Mouse (Mus musculus) stomach, embryonic 16.5 days (tissue): ENCODE data around the gene Auts2. TPM values are rescaled to one million over a fixed set of nuclear protein-coding genes. Genes with fewer than 3 reads are reported as not detected.
A peak's percentile ranks its signal among the peaks of the same experiment; 100 is the strongest.

Source experiments
- ATAC-seq: fragments of 200-750 bp; cut with Nextera tagmentation; 2 replicates; pipeline ENCODE4 v1.8.0; 2017; ENCODE audit warnings: moderate number of reproducible peaks, moderate TSS enrichment; ENCODE audit not compliant: insufficient read depth, low FRiP score
- H3K27ac ChIP-seq: fragments of 300-500 bp; sonication (generic); 2 replicates; pipeline ENCODE4 v1.5.1; 2014; ENCODE audit warnings: low read length
- H3K27me3 ChIP-seq: fragments of 300-500 bp; sonication (generic); 2 replicates; pipeline ENCODE4 v1.6.1; 2014; ENCODE audit warnings: low read length, control low read depth, mixed read lengths; ENCODE audit not compliant: control insufficient read depth, insufficient read depth
- H3K36me3 ChIP-seq: fragments of 300-500 bp; sonication (generic); 2 replicates; pipeline ENCODE4 v1.6.1; 2014; ENCODE audit warnings: low read length; ENCODE audit not compliant: control insufficient read depth, insufficient read depth
- H3K4me1 ChIP-seq: fragments of 300-500 bp; sonication (generic); 2 replicates; pipeline ENCODE4 v1.6.1; 2014; ENCODE audit warnings: low read length, control low read depth, mixed read lengths; ENCODE audit not compliant: control insufficient read depth, insufficient read depth
- H3K4me2 ChIP-seq: fragments of 300-500 bp; sonication (generic); 2 replicates; pipeline ENCODE4 v1.6.1; 2014; ENCODE audit warnings: low read depth, low read length, mixed read lengths
- H3K4me3 ChIP-seq: fragments of 300-500 bp; sonication (generic); replicated peaks from 2 replicates; pipeline ENCODE4 v1.5.1; 2014; ENCODE audit warnings: mild to moderate bottlenecking, low read length
- H3K9ac ChIP-seq: fragments of 300-500 bp; sonication (generic); 2 replicates; pipeline ENCODE4 v1.6.1; 2014; ENCODE audit warnings: low read length
- H3K9me3 ChIP-seq: fragments of 300-500 bp; sonication (generic); replicated peaks from 2 replicates; pipeline ENCODE4 v1.6.1; 2016; ENCODE audit warnings: low read length, control low read depth; ENCODE audit not compliant: control insufficient read depth
- WGBS: fragments of 180-500 bp; shearing (Covaris S2); extraction: QIAGEN DNeasy Blood & Tissue Kit; methylation state at CpG from one replicate; pipeline ENCODE4 v1.1.7; 2014; 5-methylcytosine and 5-hydroxymethylcytosine counted together
- polyA plus RNA-seq: library from polyadenylated mRNA; unstranded; fragments of >200 nt; fragmentation: Nextera tagmentation; extraction: Ambion mirVana; gene quantifications from 2 replicates; pipeline ENCODE4 v1.2.1, GENCODE M21; 2015

Gene Auts2
- polyA plus RNA-seq, 1 experiment from 2014 or later: 20.1 TPM

DNA sequence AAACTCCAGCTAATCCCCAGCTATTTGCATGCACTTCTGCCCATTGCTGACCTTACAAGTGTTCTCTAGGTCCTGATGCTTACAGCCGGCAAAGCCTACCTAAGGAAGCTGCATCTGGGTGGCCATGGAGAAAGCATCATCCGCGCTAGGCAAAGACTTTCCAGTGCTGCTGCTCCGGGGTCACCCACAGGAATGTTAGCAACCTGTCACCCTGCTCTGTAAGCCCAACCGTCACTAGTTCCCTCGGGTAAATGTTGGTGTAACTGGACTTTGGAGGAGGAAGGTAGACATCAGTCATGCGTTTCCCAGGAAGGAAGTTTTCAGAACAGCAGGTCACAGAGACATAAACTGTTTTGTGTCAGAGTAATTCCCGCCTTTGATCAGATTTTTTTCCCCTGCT lies 287.6 kb downstream of the Auts2 start:
- Histone ChIP-seq H3K4me3 (no peak overlapping the region), H3K4me2 (no peak overlapping the region), H3K27ac (no peak overlapping the region), H3K9me3 (no peaks in the 10 kb centered on the region), H3K36me3 (no peaks in the 10 kb centered on the region), H3K9ac (no peak overlapping the region), H3K4me1 (no peaks in the 10 kb centered on the region), H3K27me3 (no peaks in the 10 kb centered on the region)
- WGBS: 69% methylated on average over 8 of the region's 8 CpGs
- no peak for ATAC-seq

GRCm38 (mm10) chr5:132249523-132249922 lies 293.6 kb downstream of the Auts2 start:
- H3K4me2 ChIP-seq: no peak overlapping the region
- WGBS: 79% methylated on average over 11 of the region's 11 CpGs
- no peak for ATAC-seq

GRCm38 (mm10) chr5:132248069-132248468 lies 295.1 kb downstream of the Auts2 start:
- H3K9me3 ChIP-seq: no peaks in the 10 kb centered on the region
- H3K27me3 ChIP-seq: no peaks in the 10 kb centered on the region
- 32% methylated on average over 7 of the region's 7 CpGs for WGBS
- no peaks in the 10 kb centered on the region for H3K36me3 ChIP-seq
- no peak overlapping the region for H3K27ac ChIP-seq
- H3K4me1 ChIP-seq: no peaks in the 10 kb centered on the region
- no peak for ATAC-seq
- H3K4me3 ChIP-seq: no peak overlapping the region
- no peak overlapping the region for H3K4me2 ChIP-seq
- H3K9ac ChIP-seq: no peak overlapping the region

More at GRCm38 (mm10) chr5:132249523-132249922, 293.6 kb downstream of the Auts2 start:
- Histone ChIP-seq H3K4me3 (no peak overlapping the region), H3K27ac (no peak overlapping the region), H3K36me3 (no peaks in the 10 kb centered on the region), H3K9ac (no peak overlapping the region), H3K9me3 (no peaks in the 10 kb centered on the region), H3K4me1 (no peaks in the 10 kb centered on the region), H3K27me3 (no peaks in the 10 kb centered on the region)

DNA sequence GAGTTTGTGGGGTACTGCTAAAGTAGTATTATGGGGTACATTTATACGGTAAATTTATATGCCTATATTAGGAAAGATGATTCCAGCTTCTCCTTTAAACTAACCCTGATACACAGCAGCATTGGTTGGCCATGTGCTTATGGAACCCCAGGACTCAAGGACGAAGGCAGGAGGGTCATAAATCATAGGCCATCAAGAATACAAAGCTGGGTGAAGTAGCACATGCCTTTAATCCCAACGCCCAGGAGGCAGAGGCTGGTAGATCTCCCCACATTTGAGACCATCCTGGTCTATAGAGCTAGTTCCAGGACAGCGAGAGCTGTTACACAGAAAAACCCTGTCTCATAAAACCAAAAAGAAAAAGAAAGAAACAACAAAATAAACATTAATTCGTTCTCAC lies 307.7 kb downstream of the Auts2 start:
- H3K4me2 ChIP-seq: no peak overlapping the region
- WGBS: 65% methylated on average over 5 of the region's 5 CpGs
- H3K9ac ChIP-seq: no peak overlapping the region
- no peak for ATAC-seq
- H3K27me3 ChIP-seq: no peaks in the 10 kb centered on the region
- no peaks in the 10 kb centered on the region for H3K36me3 ChIP-seq
- H3K4me1 ChIP-seq: peaks cover 3% of the 10 kb centered on the region; the same call in 1 of the 2 replicates
- H3K4me3 ChIP-seq: no peak overlapping the region
- H3K9me3 ChIP-seq: no peaks in the 10 kb centered on the region
- no peak overlapping the region for H3K27ac ChIP-seq

- no peak overlapping the region for H3K9ac ChIP-seq
- no peak overlapping the region for H3K4me3 ChIP-seq
- WGBS: 67% methylated on average over 7 of the region's 7 CpGs
- H3K4me1 ChIP-seq: peaks cover 10% of the 10 kb centered on the region
- no peaks in the 10 kb centered on the region for H3K9me3 ChIP-seq
- no peak overlapping the region for H3K27ac ChIP-seq
- no peak overlapping the region for H3K4me2 ChIP-seq
- ATAC-seq: no peak
- no peaks in the 10 kb centered on the region for H3K27me3 ChIP-seq
- no peaks in the 10 kb centered on the region for H3K36me3 ChIP-seq
Measured at GRCm38 (mm10) chr5:132234471-132234870, 308.7 kb downstream of the Auts2 start.

GRCm38 (mm10) chr5:132231280-132232047 lies 311.7 kb downstream of the Auts2 start:
- no peak overlapping the region for H3K4me2 ChIP-seq
- H3K9me3 ChIP-seq: no peaks in the 10 kb centered on the region
- no peak overlapping the region for H3K4me3 ChIP-seq
- H3K27me3 ChIP-seq: no peaks in the 10 kb centered on the region
- no peak overlapping the region for H3K27ac ChIP-seq
- no peaks in the 10 kb centered on the region for H3K36me3 ChIP-seq
- WGBS: 32% methylated on average over 10 of the region's 10 CpGs
- peaks cover 12% of the 10 kb centered on the region for H3K4me1 ChIP-seq
- no peak overlapping the region for H3K9ac ChIP-seq
- ATAC-seq: peak; percentile 78

DNA sequence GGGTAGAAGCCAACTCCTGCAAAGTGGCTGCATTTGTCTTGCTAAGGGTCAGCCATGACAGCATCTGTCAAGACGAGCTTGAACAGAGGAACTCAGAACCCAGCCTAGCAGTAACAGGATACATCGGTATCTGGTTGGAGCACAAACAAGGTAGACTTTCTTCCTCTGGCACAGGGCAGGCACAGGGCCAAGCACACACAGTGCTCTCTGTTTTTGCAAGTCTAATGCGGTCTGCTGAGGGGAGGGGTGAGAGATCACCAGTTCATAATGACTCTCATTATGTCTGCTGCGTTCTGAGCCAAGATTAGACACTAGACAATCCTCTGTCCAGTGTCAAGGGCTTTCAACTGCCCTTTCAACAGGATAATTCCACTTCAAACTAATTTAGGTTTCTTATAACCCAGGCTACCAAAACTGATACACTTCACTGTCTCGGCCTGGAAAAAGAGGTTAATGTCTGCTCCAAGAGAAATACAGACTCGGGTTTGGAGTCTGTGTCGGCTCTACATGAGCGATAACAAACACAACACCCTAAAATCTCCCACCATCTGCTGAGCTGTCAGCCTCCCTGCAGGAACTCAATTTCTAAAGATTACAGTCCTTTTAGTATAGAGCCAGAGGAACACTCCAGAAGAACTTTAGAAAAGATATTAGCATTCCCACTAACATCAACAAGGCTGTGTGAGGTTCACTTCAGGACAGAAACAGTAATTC lies 313.3 kb downstream of the Auts2 start:
- Histone ChIP-seq H3K9me3 (no peaks in the 10 kb centered on the region), H3K27me3 (no peaks in the 10 kb centered on the region), H3K27ac (no peak overlapping the region), H3K4me2 (no peak overlapping the region), H3K9ac (0 out of 2 replicates have a peak overlapping the region, but pooled peaks have one; percentile 3), H3K36me3 (no peaks in the 10 kb centered on the region), H3K4me3 (no peak overlapping the region), H3K4me1 (peaks cover 12% of the 10 kb centered on the region)
- 29% methylated on average over 8 of the region's 8 CpGs for WGBS
- ATAC-seq: peak; percentile 81; the same call in 1 of the 2 replicates

DNA sequence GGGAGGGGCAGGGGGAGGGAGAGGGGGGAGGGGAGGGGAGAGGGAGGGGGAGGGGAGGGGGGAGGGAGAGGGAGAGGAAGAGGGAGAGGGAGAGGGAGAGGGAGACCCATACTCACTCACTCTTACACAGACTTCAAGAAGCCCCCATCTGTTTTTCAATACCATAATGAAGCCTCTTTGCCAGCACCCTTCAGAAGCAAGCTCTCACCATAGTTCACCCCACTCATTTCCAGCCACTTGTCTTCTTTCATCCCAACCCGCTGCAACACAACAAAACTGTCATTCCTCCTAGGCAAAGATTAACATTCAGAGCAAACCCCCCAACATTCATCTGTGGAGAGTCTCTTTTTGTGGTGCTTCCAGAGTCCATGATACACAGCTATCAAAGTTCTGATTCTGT lies 314.1 kb downstream of the Auts2 start:
- no peaks in the 10 kb centered on the region for H3K9me3 ChIP-seq
- H3K27ac ChIP-seq: no peak overlapping the region
- H3K9ac ChIP-seq: no peak overlapping the region
- ATAC-seq: no peak
- H3K4me2 ChIP-seq: no peak overlapping the region
- no peaks in the 10 kb centered on the region for H3K36me3 ChIP-seq
- 54% methylated on average over 1 of the region's 1 CpGs for WGBS
- H3K4me1 ChIP-seq: peaks cover 12% of the 10 kb centered on the region
- H3K27me3 ChIP-seq: no peaks in the 10 kb centered on the region
- H3K4me3 ChIP-seq: no peak overlapping the region

DNA sequence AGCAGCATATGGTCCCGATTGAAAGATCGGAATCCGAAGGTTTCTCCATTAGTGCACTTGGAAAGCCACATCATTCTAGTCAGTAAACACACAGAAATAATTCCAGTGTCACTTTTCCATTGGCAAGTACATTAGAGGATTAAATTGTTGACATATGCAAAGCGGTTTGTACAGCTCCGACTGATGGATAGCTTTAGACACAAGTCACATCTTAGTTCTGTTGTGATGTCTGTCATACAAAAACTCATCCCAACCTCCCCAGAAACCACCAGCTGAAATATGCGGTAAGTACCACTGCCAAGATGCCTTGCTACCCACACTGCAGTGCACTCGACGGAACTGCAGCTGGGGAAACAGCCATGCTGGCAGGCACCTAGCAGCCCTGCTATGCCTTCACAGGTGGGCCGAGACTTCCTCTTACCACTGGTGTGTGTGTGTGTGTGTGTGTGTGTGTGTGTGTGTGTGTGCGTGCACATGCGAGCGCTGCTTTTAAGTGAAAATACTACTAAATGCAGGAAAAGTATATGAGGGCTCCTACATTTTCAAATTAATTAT lies 322.7 kb downstream of the Auts2 start:
- no peak overlapping the region for H3K27ac ChIP-seq
- no peaks in the 10 kb centered on the region for H3K27me3 ChIP-seq
- WGBS: 77% methylated on average over 12 of the region's 12 CpGs
- no peak overlapping the region for H3K9ac ChIP-seq
- H3K4me3 ChIP-seq: no peak overlapping the region
- no peaks in the 10 kb centered on the region for H3K4me1 ChIP-seq
- H3K9me3 ChIP-seq: no peaks in the 10 kb centered on the region
- H3K4me2 ChIP-seq: no peak overlapping the region
- H3K36me3 ChIP-seq: no peaks in the 10 kb centered on the region
- no peak for ATAC-seq
